Mouse (Mus musculus) lung, postnatal 36 days (tissue): ENCODE measurements at regions not wholly inside any gene's neighbourhood (a gene's known extent, or its start where the extent isn't known, plus 50 kb on each side); places are given as distances from the start of the nearest gene placed in this dataset.

ENCODE experiments used
- DNase-seq: peaks from one replicate; pipeline ENCODE4 v3.0.0; 2022; ENCODE audit warnings: mixed read lengths

DNA sequence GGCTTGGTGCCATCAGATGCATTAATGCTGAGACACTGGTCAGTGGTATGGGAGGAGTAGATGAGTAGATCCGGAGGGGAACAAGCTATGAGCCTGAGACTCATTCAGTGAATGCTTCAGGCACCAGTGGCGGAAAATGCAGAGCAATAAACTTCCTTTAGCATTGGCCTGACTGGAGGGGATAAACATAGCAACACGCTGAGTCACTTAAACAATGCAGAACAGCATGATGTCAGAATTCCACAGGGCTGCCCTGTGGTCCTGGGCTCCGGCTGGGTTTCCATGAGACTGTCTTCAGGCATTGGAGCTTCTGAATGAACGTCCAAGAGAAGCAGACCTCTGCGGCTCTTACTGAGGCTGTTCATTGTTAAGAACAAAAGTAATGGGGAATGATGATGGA lies 145.4 kb upstream of the Gm10181 start:
- no peak for DNase-seq

DNA sequence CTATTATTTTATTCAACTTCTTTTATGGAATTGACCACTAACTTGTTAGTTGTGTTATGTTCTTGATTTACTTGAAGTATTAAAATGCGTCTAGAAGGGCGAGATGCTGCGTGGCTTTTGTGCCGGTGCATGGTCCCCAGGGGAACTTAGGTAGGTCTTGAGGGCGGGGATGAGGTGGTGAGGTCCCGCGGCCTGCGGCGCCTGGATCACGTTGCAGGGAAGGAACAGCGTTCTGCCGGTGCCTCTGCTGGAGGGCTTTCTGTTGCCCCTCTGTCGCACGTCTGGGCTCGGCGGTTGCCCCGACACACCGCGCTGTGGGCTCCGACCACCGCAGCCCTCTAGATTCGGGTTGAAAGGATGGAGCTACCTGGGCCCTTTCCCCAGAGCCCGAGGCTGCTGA lies 136.7 kb upstream of the Gm10181 start:
- DNase-seq, result no peak

DNA sequence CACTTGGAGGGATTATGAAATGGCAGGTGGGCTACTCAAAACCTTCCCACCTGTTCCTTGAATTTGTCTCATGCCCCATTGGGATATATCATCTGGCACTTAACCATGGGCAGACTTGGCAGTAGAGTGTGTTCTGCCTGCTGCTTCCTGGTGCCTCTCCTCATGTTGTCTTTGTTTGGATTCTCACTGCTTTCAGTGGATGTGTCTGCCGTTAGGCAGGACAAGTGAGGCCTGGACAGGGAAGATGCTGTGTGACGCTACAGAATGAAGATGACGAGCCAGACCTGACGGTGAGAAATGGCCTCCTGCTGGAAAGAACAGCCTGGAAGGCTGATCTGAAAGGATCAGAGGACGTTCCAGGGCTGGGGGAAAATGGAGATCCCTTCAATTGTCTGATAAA lies 133.6 kb upstream of the Gm10181 start:
- no peak for DNase-seq

DNA sequence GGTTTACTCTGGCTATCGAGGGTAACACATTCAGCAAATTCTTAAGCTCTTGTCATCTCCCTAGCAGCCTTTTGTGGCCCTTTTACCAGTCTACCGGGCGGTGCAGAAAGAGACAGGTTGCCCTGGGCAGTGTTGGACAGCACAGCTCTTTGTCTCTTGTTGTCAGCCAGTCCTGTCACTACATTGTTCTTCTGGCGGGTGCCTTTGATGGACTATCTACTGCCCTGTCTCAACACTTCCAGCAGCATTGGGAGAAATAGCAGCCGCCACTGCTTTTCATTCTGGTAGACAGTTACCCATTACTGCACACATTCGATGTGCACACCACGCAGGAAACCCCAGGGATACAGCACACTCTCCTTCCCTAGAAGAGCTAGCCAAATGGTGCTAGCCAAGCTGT lies 132.7 kb upstream of the Gm10181 start:
- DNase-seq, result no peak

DNA sequence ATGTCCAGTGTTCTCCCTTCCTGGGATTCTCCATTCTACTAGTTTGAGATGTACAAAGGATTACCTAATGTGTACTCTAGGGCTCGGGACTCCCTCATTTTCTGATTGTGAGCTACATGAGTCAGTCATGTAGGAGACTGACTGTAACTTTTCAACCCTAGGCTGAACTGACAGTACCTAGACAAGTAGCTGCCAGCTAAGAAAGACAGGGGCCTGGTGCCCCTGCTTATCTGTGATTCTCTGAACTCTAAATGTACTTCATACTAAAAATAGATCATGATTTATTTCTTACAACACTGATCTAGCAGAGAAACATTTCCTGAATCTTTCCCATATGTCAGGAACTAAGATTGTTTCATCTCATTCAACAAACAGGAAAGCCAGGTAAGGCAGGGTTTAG lies 125.9 kb upstream of the Gm10181 start:
- no peak for DNase-seq

DNA sequence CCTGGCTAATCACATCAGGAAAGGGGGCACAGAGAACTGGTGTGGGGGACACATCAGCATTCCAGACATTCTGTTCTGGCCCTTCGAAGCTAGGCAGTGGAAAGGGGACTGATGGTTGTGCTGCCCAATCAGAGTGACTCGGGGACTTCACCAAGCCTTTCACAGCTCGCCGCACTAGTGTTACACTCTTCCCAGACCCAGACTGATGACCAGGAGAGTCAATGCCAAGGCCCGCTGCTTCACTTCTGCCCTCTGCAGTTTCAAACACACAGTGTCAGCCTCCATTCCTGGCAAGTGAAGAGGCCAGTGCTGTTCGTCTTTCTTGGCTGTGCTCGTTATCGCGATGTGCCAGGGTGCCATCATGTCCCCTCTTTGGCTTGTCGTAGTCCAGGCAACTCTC lies 121.7 kb upstream of the Gm10181 start:
- no peak for DNase-seq

DNA sequence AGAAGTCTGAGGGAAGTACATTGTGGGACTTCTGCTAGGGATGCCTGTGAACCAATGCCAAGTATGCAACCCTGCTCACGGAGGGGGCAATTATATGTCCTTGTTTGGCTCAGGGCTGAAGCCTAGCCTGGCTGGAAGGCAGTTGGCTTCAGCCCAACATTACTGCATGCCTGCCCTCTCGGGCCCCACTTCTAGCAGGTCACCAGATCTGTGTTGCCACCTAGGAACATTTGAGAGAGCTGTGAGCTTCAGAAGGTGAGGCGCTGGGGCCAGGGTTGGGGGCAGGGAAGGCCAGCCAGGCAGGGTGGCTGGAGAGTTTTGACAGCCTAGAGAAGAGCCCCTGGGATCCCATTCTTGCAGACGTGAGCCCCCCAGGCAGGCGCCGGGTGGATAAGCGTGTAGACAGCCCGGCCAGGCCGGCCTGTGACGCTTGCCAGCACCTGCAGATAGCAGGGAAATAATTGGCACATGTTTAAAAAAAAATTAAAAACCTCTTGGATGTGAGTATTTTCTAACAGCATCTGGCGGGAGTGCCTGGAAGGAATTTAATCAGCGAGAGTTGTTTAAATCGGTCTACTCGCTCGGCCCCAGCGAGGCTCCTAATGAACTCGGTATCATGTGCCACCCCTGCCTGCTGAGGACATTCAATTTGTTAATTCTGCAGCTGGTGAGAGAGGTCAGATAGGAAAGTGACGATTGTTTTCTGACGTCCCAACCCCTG lies 115.0 kb upstream of the Gm10181 start:
- DNase-seq, result peak; percentile 51

DNA sequence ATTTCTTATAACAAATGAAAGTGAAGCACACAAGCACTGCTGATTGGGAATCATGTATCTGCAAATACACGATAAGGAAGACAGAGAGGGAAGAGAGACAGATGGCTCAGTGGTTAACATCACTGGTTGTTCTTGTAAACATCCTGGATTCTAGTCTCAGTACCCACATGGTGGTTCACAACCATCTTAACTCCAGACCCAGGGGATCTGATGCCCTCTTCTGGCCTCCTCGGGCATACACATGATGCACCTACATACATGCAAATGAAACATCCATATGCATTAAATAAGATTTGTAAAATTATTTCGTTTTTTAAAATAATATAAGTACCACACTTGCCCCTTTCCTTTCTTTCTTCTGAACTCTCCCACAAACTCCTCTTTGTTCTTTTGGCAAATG lies 106.4 kb upstream of the Gm10181 start:
- no peak for DNase-seq

DNA sequence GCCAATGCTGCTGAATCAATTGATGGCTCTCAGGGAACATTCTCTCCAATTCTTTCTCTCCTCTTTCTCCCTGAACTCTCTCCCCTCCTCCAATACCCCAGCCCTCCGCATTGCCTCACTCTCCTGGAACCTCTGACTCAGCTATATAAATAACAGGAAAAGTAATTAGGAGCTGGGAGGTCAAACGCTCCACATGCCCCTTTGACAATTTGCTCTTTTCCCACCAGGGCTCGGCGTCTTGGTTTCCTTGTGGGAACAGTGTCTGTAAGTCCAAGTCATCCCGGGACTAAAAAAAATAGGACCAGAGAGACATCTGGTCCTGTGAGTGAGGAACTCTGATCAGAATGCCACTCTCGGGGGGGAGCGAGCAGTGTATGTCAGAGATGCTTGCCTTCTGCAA lies 94.7 kb upstream of the Gm10181 start:
- no peak for DNase-seq

DNA sequence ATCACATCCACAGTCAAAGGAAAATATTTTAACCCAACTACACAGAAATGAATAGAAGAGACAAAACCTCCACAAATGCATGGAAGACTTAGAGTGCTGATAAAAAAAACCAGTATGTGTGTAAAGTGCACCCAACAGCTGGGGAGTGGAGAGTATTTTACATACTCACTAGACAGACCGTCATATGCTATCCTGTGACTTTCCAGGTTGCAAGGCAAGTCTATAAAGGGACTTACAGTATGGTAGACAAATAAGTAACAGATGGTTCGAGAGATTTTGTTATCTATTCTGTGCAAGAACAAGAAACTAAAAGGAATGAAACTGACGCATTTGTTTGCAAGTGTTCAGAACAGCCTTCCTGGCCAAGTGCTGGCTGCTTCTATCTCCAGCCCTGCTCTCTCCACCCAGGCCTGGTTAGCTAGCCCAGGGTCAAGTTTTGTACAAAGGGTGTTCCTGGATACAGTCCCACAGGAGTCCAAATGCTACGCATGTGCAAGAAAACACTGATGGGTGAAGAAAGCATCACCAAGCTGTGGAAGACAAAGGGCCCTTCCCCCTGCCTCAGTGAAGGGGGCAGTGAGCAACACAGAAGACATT lies 68.0 kb upstream of the Gm10181 start:
- DNase-seq, result no peak

DNA sequence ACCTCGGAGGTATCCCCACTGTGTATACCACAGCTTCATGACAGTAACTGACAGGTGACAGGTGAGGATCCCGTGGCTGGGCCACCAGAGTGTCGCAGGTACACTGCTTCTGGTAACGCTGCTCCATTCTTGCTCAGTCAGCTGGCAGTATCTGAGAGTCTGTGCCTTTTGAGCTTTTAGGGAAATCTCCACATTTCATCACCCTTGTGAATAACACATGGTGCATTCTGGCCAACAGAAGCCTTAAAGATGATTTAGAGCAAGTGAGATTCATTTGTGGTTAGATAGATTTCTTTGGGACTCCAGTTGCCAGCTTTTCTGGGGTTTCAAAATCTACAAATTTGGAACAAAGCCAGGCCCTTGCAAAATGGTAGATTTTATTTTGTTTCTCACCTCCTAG lies 66.8 kb upstream of the Gm10181 start:
- DNase-seq, result no peak

DNA sequence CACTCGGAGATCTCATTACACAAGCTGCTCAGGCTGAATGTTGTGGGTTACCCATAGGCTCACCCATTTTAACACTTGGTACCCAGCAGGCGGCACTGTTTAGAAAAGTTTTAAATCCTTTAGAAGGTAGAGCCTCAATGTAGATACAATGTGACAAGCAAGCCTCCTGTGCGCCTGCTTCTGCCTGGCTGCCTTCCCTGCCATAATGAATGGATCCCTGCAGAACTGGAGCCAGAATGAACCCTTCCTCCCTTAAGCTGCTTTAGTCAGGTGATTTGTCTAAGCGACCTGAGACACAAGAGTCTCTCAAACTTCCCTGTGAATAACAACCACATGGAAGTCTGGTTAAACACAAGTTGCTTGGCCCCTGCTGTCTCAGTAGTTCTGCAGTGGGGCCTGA lies 64.7 kb upstream of the Gm10181 start:
- DNase-seq, result no peak

DNA sequence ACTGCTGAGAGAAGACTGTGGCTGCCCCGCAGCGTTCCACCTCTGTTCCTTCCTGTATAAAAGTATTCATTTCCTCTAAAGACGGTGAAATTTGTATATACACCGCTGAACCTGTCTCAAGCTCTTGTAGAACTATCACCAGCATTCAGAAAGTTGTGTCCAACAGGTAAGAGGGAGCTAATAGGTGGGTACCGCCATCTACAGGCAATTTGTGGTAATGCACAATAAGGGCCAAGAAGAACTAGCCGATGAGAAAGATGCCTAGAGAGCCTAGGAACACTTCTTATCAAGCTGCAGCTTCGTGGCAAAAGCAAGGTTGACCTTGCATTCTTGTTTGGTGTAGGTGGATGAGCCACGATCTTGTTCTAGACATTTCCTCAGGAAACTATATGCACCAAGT lies 61.6 kb upstream of the Gm10181 start:
- DNase-seq, result peak; percentile 72

DNA sequence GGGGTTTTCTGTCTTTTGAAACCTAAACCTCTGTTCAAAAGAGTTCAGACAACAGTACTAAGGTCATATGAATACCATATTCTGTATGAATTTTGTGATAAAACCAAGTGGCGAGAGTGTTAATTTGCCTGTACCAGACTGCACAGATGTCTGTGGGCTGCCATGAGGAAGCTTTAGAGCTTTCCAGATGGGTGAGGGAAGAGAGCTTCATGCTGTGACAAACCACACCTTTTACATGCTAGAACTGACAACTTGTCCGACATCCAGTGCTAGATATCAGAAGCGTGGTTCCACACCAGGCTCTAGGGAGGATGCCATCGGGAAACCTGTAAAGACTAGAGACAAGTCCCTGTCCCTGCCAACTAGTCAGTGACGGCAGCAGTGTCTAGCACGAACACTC lies 60.9 kb upstream of the Gm10181 start:
- no peak for DNase-seq

DNA sequence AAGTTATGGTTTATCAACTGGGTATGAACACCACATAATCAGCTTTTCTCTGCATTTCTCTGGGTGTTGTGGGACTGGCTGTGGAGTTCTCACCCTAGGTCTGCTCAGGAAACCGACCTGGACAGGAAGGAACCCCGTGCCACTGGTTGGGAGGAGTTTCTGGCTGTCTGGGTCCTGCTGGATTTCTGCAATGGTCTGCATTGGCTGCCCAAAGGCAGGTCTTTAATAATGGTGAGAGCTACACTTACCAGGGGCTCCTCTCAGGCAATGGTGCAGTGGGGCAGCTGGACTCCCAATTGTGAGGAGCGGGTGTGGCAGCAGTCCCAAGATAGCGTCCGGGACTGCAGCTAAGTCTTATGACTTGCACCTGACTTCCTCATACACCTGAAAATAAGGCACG lies 57.8 kb upstream of the Gm10181 start:
- no peak for DNase-seq
